Mouse (Mus musculus): Measurements from ENCODE around the gene Aldh3b3.

DNA sequence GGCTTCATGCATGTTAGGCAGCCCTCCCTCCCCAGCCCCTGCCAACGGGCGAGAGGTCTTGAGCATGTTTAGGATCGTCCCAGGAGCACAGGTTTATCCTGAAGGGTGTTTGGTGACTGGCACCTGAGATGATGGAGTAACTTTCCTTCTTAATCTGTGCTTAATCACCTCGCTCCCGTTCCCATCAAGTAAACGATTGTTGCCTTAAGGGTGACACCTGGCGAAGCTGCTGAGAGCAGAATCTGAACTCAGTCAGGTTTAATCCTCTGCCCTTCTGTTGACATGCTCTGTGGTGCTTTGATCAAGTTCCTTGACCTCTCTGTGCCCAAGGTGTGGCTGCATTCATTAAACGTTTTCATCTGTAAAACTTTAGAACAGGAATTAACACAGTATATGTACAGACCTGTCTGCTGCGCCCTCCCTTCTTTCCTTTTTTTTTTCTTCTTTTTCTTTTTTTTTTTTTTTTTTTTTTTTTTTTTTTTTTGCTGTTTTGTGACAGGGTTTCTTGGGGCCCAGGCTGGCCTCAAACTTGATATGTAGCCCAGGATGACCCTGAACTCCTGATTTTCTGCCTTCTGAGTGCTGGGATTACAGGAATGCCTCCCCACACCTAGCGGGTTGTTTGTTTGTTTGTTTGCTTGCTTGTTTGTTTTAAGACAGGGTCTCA, 59.6 kb downstream of the Aldh3b3 start:
- TF ChIP-seq USF1 (IDR thresholded peaks at IDR 0.05; ENCODE audit: low read depth), result no peak
- TF ChIP-seq TCF12 (IDR thresholded peaks at IDR 0.05; ENCODE audit: insufficient read depth, poor library complexity, severe bottlenecking), result no peak
- TF ChIP-seq POLR2AphosphoS2 (IDR thresholded peaks at IDR 0.05; ENCODE audit: insufficient read length, low read depth), result no peak
- no peak for TF ChIP-seq TCF3 (IDR thresholded peaks at IDR 0.05; ENCODE audit: insufficient read length, low read depth)
- no peak for TF ChIP-seq MAX (IDR thresholded peaks at IDR 0.05; ENCODE audit: low read depth)
- no peak for TF ChIP-seq POLR2A (IDR thresholded peaks at IDR 0.05; ENCODE audit: insufficient read length, low read depth)
- no peak for TF ChIP-seq CEBPB (IDR thresholded peaks at IDR 0.05; ENCODE audit: insufficient read depth, poor library complexity, severe bottlenecking)
- TF ChIP-seq REST (IDR thresholded peaks at IDR 0.05; ENCODE audit: insufficient read depth, insufficient read length), result no peak
- no peak for TF ChIP-seq E2F4 (IDR thresholded peaks at IDR 0.05; ENCODE audit: insufficient read depth)
- no peak for TF ChIP-seq SRF (IDR thresholded peaks at IDR 0.05; ENCODE audit: control insufficient read depth, insufficient read length, low read depth)
- no peak for TF ChIP-seq MYOD1 (IDR thresholded peaks at IDR 0.05; ENCODE audit: control insufficient read depth in 1 of 3, insufficient read length in 2 of 3, low read depth in 2 of 3)

Measured in myocyte (in vitro differentiated cells).